Comparison of ENCODE assay signal across 8 mouse cellular contexts in the genomic region with DNA sequence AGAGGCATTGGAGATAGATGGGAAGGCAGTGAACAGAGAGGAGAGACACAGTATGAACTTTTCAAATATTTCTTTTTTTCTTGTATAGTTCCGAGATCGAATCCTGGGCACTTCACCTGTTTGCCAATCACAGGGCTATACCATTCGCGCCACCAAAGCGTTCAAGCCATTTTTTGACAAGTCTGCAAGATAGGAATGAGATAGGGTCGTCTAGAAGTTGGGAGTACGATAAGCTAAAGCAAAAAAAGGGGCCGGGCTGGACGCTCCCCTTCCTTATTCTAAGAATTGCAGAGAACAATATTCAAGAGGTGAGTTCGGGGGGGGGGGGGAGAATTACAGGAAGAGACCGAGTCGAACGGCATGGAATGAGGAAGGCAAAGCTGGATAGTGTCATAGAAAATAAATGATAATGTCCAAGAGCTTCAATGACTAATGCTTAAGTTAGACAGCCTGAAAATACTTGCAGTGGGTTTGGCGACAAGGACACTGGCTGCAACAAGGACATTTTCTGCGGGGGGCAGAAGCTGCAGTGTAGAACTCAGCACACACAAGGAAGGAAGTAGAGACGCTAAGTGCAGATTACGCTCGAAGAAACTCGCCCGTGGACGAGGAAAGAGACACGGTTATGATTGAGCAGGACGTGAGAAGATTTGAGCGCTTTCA. TPM values are rescaled to one million over a fixed set of nuclear protein-coding genes. Genes with fewer than 3 reads are reported as not detected.
DNase-seq lines count a peak whose midpoint lies in the region; ATAC-seq lines count a peak whose summit lies in the region.

No protein-coding gene starts in this region.

- H3K27ac ChIP-seq in kidney, embryonic 15.5 days, result no peak overlapping the region
- H3K27ac ChIP-seq in hindbrain, embryonic 16.5 days (ENCODE audit: low read depth, low read length), result peak overlapping the region; percentile 85
- peak overlapping the region; percentile 86 for H3K27ac ChIP-seq in midbrain, embryonic 15.5 days

- ATAC-seq in kidney, embryonic 15.5 days (replicated peaks; ENCODE audit: low FRiP score), result peak; percentile 5; the same call in 1 of the 2 replicates
- peak; percentile 77; the same call in 1 of the 2 replicates for ATAC-seq in hindbrain, embryonic 16.5 days
- ATAC-seq in midbrain, embryonic 15.5 days (replicated peaks), result peak; percentile 22; the same call in 1 of the 2 replicates

- H3K27me3 ChIP-seq in kidney, embryonic 15.5 days, result no peaks in the 10 kb centered on the region
- no peaks in the 10 kb centered on the region for H3K27me3 ChIP-seq in hindbrain, embryonic 16.5 days (replicated peaks; ENCODE audit: control insufficient read depth, insufficient read depth, low read length)
- no peaks in the 10 kb centered on the region for H3K27me3 ChIP-seq in midbrain, embryonic 15.5 days (replicated peaks)

- H3K4me3 ChIP-seq in kidney, embryonic 15.5 days (replicated peaks), result peak overlapping the region; percentile 79
- H3K4me3 ChIP-seq in hindbrain, embryonic 16.5 days (ENCODE audit: low read length), result peak overlapping the region; percentile 82
- H3K4me3 ChIP-seq in midbrain, embryonic 15.5 days, result peak overlapping the region; percentile 65

- no peak for DNase-seq in kidney, postnatal 4 days
- peak; percentile 23 to 25 for DNase-seq in cerebellum, postnatal 25 days
- no peak for DNase-seq in left cerebral cortex, adult 11 months (ENCODE audit: low spot score)
- DNase-seq in adrenal gland, postnatal 4 days (ENCODE audit: low spot score in 2 of 2), result no peak
- no peak for DNase-seq in adrenal gland, adult 8-10 months

- H3K9me3 ChIP-seq in kidney, embryonic 15.5 days (replicated peaks), result no peaks in the 10 kb centered on the region
- H3K9me3 ChIP-seq in hindbrain, embryonic 16.5 days (ENCODE audit: control insufficient read depth, low read length), result no peaks in the 10 kb centered on the region
- no peaks in the 10 kb centered on the region for H3K9me3 ChIP-seq in midbrain, embryonic 15.5 days

- WGBS in kidney, embryonic 15.5 days, result 27% methylated on average over 24 of the region's 24 CpGs
- WGBS in hindbrain, embryonic 16.5 days, result 31% methylated on average over 24 of the region's 24 CpGs
- WGBS in midbrain, embryonic 15.5 days, result 28% methylated on average over 24 of the region's 24 CpGs

- no peaks in the 10 kb centered on the region for H3K36me3 ChIP-seq in kidney, embryonic 15.5 days
- no peaks in the 10 kb centered on the region for H3K36me3 ChIP-seq in hindbrain, embryonic 16.5 days (ENCODE audit: control insufficient read depth, insufficient read depth, low read length)
- no peaks in the 10 kb centered on the region for H3K36me3 ChIP-seq in midbrain, embryonic 15.5 days (replicated peaks)

- H3K4me1 ChIP-seq in kidney, embryonic 15.5 days, result peaks cover 17% of the 10 kb centered on the region
- peaks cover 7% of the 10 kb centered on the region for H3K4me1 ChIP-seq in hindbrain, embryonic 16.5 days (ENCODE audit: control insufficient read depth, insufficient read depth, low read depth, low read length)
- peaks cover 12% of the 10 kb centered on the region for H3K4me1 ChIP-seq in midbrain, embryonic 15.5 days

- H3K9ac ChIP-seq in kidney, embryonic 15.5 days, result peak overlapping the region; percentile 29; the same call in 1 of the 2 replicates
- peak overlapping the region; percentile 89 for H3K9ac ChIP-seq in hindbrain, embryonic 16.5 days (ENCODE audit: low read depth, low read length)
- peak overlapping the region; percentile 60 for H3K9ac ChIP-seq in midbrain, embryonic 15.5 days

- H3K4me2 ChIP-seq in kidney, embryonic 15.5 days, result peak overlapping the region; percentile 85
- peak overlapping the region; percentile 84 for H3K4me2 ChIP-seq in hindbrain, embryonic 16.5 days (ENCODE audit: low read length)
- peak overlapping the region; percentile 76 for H3K4me2 ChIP-seq in midbrain, embryonic 15.5 days

RNA-seq across cellular contexts. Expression of a gene that starts 0.5 kb away (rescaled TPM):
- 20.6 and 23.1 TPM in 2 replicates for polyA plus RNA-seq in kidney, embryonic 15.5 days (2015; fragmentation: Nextera tagmentation; extraction: Ambion mirVana)
- polyA plus RNA-seq in hindbrain, embryonic 16.5 days (2015; fragmentation: Nextera tagmentation; extraction: Ambion mirVana), result 11.4 and 14.1 TPM in 2 replicates
- polyA plus RNA-seq in midbrain, embryonic 15.5 days (2015; fragmentation: Nextera tagmentation; extraction: Ambion mirVana), result 13.6 and 13.7 TPM in 2 replicates
- total RNA-seq in adrenal gland, postnatal 4 days (2021), result 10 to 100 TPM; 26.6 to 26.9 TPM
- total RNA-seq in adrenal gland, adult 8-10 months (2022), result 10 to 100 TPM; 25.0 to 31.3 (median 26.2) TPM

Comparison
In these comparisons a context has a peak if more than half of its experiments do, and no peak if none do; other contexts are left out.
1. ATAC-seq: peak in every context shown above with its lines; median percentile 77 in hindbrain, embryonic 16.5 days; 22 in midbrain, embryonic 15.5 days; 5 in kidney, embryonic 15.5 days.
2. H3K9ac ChIP-seq: peak in every context shown above with its lines; median percentile 89 in hindbrain, embryonic 16.5 days; 60 in midbrain, embryonic 15.5 days; 29 in kidney, embryonic 15.5 days.
3. DNase-seq: peak in cerebellum, postnatal 25 days (2 of 2); none in kidney, postnatal 4 days (0 of 2), left cerebral cortex, adult 11 months (single experiment), adrenal gland, postnatal 4 days (0 of 2) and adrenal gland, adult 8-10 months (single experiment).
4. Peak in every context shown above with its lines, with median percentiles within 50 percentile points of each other: H3K4me2 ChIP-seq and H3K4me3 ChIP-seq.